Mouse (Mus musculus): Measurements from ENCODE around the gene Parn. TPM values are rescaled to one million over a fixed set of nuclear protein-coding genes. Genes with fewer than 3 reads are reported as not detected.

Gene Parn
- polyA plus RNA-seq, 1 experiment, result 9.0 TPM

GRCm38 (mm10) chr16:13612571-13612970 is 55.4 kb downstream of the Parn start:
- WGBS, result 88% methylated on average over 5 of the region's 5 CpGs
- no peak overlapping the region for H3K27ac ChIP-seq (ENCODE audit: control insufficient read depth, insufficient read depth, low read depth, low read length, poor library complexity)
- no peak for TF ChIP-seq CTCF (IDR thresholded peaks at IDR 0.05; ENCODE audit: control insufficient read depth, insufficient read depth, low read length)
- TF ChIP-seq POLR2A (IDR thresholded peaks at IDR 0.05; ENCODE audit: borderline replicate concordance, control insufficient read depth, low read depth, low read length), result no peak
- no peaks in the 10 kb centered on the region for H3K4me1 ChIP-seq (ENCODE audit: control insufficient read depth, insufficient read depth, low read length)
- no peak overlapping the region for H3K4me3 ChIP-seq (replicated peaks; ENCODE audit: control insufficient read depth, low read depth, low read length)

- Histone ChIP-seq H3K4me1 (ENCODE audit: control insufficient read depth, insufficient read depth, low read length) (no peaks in the 10 kb centered on the region), H3K4me3 (replicated peaks; ENCODE audit: control insufficient read depth, low read depth, low read length) (no peak overlapping the region), H3K27ac (ENCODE audit: control insufficient read depth, insufficient read depth, low read depth, low read length, poor library complexity) (no peak overlapping the region)
- WGBS, result 83% methylated on average over 6 of the region's 6 CpGs
- TF ChIP-seq POLR2A (IDR thresholded peaks at IDR 0.05; ENCODE audit: borderline replicate concordance, control insufficient read depth, low read depth, low read length), result no peak
Observed at GRCm38 (mm10) chr16:13612058-13612457, 55.9 kb downstream of the Parn start.

- Histone ChIP-seq H3K4me1 (ENCODE audit: control insufficient read depth, insufficient read depth, low read length) (no peaks in the 10 kb centered on the region), H3K27ac (ENCODE audit: control insufficient read depth, insufficient read depth, low read depth, low read length, poor library complexity) (no peak overlapping the region)
- TF ChIP-seq POLR2A (IDR thresholded peaks at IDR 0.05; ENCODE audit: borderline replicate concordance, control insufficient read depth, low read depth, low read length) (no peak), CTCF (IDR thresholded peaks at IDR 0.05; ENCODE audit: control insufficient read depth, insufficient read depth, low read length) (no peak)
Observed at GRCm38 (mm10) chr16:13611399-13611798, 56.6 kb downstream of the Parn start.

GRCm38 (mm10) chr16:13610951-13611381 is 57.0 kb downstream of the Parn start:
- H3K4me3 ChIP-seq (replicated peaks; ENCODE audit: control insufficient read depth, low read depth, low read length), result no peak overlapping the region
- no peak for TF ChIP-seq POLR2A (IDR thresholded peaks at IDR 0.05; ENCODE audit: borderline replicate concordance, control insufficient read depth, low read depth, low read length)
- TF ChIP-seq CTCF (IDR thresholded peaks at IDR 0.05; ENCODE audit: control insufficient read depth, insufficient read depth, low read length), result no peak
- no peak overlapping the region for H3K27ac ChIP-seq (ENCODE audit: control insufficient read depth, insufficient read depth, low read depth, low read length, poor library complexity)
- H3K4me1 ChIP-seq (ENCODE audit: control insufficient read depth, insufficient read depth, low read length), result no peaks in the 10 kb centered on the region
- WGBS, result 74% methylated on average over 5 of the region's 5 CpGs

More at GRCm38 (mm10) chr16:13611399-13611798, 56.6 kb downstream of the Parn start:
- H3K4me3 ChIP-seq (replicated peaks; ENCODE audit: control insufficient read depth, low read depth, low read length), result no peak overlapping the region

- Histone ChIP-seq H3K27ac (ENCODE audit: control insufficient read depth, insufficient read depth, low read depth, low read length, poor library complexity) (no peak overlapping the region), H3K4me3 (replicated peaks; ENCODE audit: control insufficient read depth, low read depth, low read length) (no peak overlapping the region), H3K4me1 (ENCODE audit: control insufficient read depth, insufficient read depth, low read length) (no peaks in the 10 kb centered on the region)
- TF ChIP-seq CTCF (IDR thresholded peaks at IDR 0.05; ENCODE audit: control insufficient read depth, insufficient read depth, low read length), result no peak
- TF ChIP-seq POLR2A (IDR thresholded peaks at IDR 0.05; ENCODE audit: borderline replicate concordance, control insufficient read depth, low read depth, low read length), result no peak
- WGBS, result 84% methylated on average over 1 of the region's 1 CpGs
Observed at GRCm38 (mm10) chr16:13608705-13609085, 59.3 kb downstream of the Parn start.

GRCm38 (mm10) chr16:13607987-13608704 is 59.8 kb downstream of the Parn start:
- Histone ChIP-seq H3K4me1 (ENCODE audit: control insufficient read depth, insufficient read depth, low read length) (no peaks in the 10 kb centered on the region), H3K27ac (ENCODE audit: control insufficient read depth, insufficient read depth, low read depth, low read length, poor library complexity) (no peak overlapping the region), H3K4me3 (replicated peaks; ENCODE audit: control insufficient read depth, low read depth, low read length) (no peak overlapping the region)
- WGBS, result 83% methylated on average over 4 of the region's 4 CpGs
- TF ChIP-seq POLR2A (IDR thresholded peaks at IDR 0.05; ENCODE audit: borderline replicate concordance, control insufficient read depth, low read depth, low read length) (no peak), CTCF (IDR thresholded peaks at IDR 0.05; ENCODE audit: control insufficient read depth, insufficient read depth, low read length) (no peak)

GRCm38 (mm10) chr16:13602779-13603178 is 65.2 kb downstream of the Parn start:
- Histone ChIP-seq H3K4me1 (ENCODE audit: control insufficient read depth, insufficient read depth, low read length) (no peaks in the 10 kb centered on the region), H3K27ac (ENCODE audit: control insufficient read depth, insufficient read depth, low read depth, low read length, poor library complexity) (no peak overlapping the region), H3K4me3 (replicated peaks; ENCODE audit: control insufficient read depth, low read depth, low read length) (no peak overlapping the region)
- WGBS, result 76% methylated on average over 1 of the region's 1 CpGs
- no peak for TF ChIP-seq POLR2A (IDR thresholded peaks at IDR 0.05; ENCODE audit: borderline replicate concordance, control insufficient read depth, low read depth, low read length)
- no peak for TF ChIP-seq CTCF (IDR thresholded peaks at IDR 0.05; ENCODE audit: control insufficient read depth, insufficient read depth, low read length)

- Histone ChIP-seq H3K4me3 (replicated peaks; ENCODE audit: control insufficient read depth, low read depth, low read length) (no peak overlapping the region), H3K4me1 (ENCODE audit: control insufficient read depth, insufficient read depth, low read length) (no peaks in the 10 kb centered on the region), H3K27ac (ENCODE audit: control insufficient read depth, insufficient read depth, low read depth, low read length, poor library complexity) (no peak overlapping the region)
- TF ChIP-seq CTCF (IDR thresholded peaks at IDR 0.05; ENCODE audit: control insufficient read depth, insufficient read depth, low read length) (no peak), POLR2A (IDR thresholded peaks at IDR 0.05; ENCODE audit: borderline replicate concordance, control insufficient read depth, low read depth, low read length) (no peak)
- 89% methylated on average over 2 of the region's 2 CpGs for WGBS
Observed at GRCm38 (mm10) chr16:13589049-13589408, 78.9 kb downstream of the Parn start.
